Comparison of ENCODE assay signal across 18 mouse cellular contexts in the genomic region with DNA sequence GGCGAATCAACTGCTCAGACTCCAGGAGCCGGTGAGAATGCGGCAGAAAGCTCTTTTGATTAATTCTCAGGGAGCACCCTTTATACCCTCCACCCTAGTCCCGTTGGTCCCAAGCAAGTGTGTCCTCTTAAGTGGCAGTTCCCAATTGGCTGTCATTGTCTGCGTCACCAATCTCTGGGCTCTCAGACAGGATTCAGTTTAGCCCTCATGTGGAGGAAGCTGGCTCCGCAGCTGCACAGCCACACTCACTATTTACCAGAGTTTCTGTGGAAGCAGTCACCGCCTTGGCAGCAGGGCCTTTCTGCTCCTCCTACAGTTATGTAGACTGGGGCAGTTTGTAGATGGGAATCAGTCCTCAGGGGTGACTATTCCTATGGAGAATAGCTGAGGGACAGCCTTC.
DNase-seq lines count a peak whose midpoint lies in the region; ATAC-seq lines count a peak whose summit lies in the region.
"Had no signal": no experiment of that assay in that cellular context is flagged by ENCODE, and none has a peak within 500 bp of the region (broad histone marks: within the 10 kb centered on the region; RNA-seq: fewer than 3 reads in every experiment).

No protein-coding gene starts in this region.

- peak; percentile 40 to 45 for DNase-seq in layer of hippocampus, adult 8-10 months (ENCODE audit: low spot score in 2 of 2)
- DNase-seq in layer of hippocampus, postnatal 14 days (ENCODE audit: low spot score in 2 of 2), result no peak
- DNase-seq in ES-CJ7 (ENCODE audit: low read depth, low spot score), result peak; percentile 7
- DNase-seq in ZHBTc4 (ENCODE audit: low read depth, low spot score), result peak; percentile 23
- DNase-seq in mesoderm, embryonic 11.5 days (ENCODE audit: low read depth, low spot score), result peak; percentile 19
- DNase-seq in gastrocnemius, adult 8-10 months (ENCODE audit: low spot score in 2 of 2), result no peak
- DNase-seq: adrenal gland, postnatal 36 days; cerebellum, postnatal 14 days; gastrocnemius, adult 2 months; heart, postnatal 14 days; kidney, adult 2 months; kidney, postnatal 36 days; lung, postnatal 4 days; thymus, postnatal 36 days had no signal

- no peak for ATAC-seq in megakaryocyte, adult 5-6 weeks (ENCODE audit: poor library complexity, severe bottlenecking)
- ATAC-seq: activated CD4-positive, CD25-positive, alpha-beta regulatory T cell, adult 4 months; CD4-positive, CD25-positive, alpha-beta regulatory T cell, adult 4 months; hindbrain, embryonic 16.5 days had no signal

Comparison
In these comparisons a context has a peak if more than half of its experiments do, and no peak if none do; other contexts are left out.
1. DNase-seq: peak in layer of hippocampus, adult 8-10 months (2 of 2), ES-CJ7 (single experiment), ZHBTc4 (single experiment) and mesoderm, embryonic 11.5 days (single experiment); none in layer of hippocampus, postnatal 14 days (0 of 2) and gastrocnemius, adult 8-10 months (0 of 2).